Comparison of ENCODE assay signal across 31 mouse cellular contexts in the genomic region with DNA sequence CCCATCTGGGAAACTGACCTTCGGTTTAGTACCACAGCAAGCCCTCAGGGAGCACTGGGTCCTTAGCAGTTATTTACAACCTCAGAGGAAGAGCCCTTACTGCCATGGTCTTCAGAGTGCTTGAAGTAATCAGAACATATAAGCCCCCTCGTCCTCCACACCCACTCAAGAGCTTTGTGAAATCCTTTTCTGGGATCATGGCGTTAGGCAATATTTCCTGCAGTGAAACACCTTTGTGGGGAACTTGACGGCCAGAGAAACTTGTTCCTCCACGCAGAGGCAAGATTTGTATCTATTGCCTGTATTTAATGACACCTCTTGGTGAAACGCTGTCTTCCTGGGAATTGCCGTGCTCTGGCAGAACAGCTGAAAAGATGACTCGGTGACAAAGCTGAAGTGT. TPM values are rescaled to one million over a fixed set of nuclear protein-coding genes. Genes with fewer than 3 reads are reported as not detected.
DNase-seq lines count a peak whose midpoint lies in the region; ATAC-seq and TF ChIP-seq lines count a peak whose summit lies in the region.
"Had no signal": no experiment of that assay in that cellular context is flagged by ENCODE, and none has a peak within 500 bp of the region (broad histone marks: within the 10 kb centered on the region; RNA-seq: fewer than 3 reads in every experiment).

No protein-coding gene starts in this region.

- H3K79me2 ChIP-seq in liver, adult 2 months (ENCODE audit: control insufficient read depth, insufficient read depth, low read length), result no peaks in the 10 kb centered on the region

- no peak for TF ChIP-seq CTCF in liver, adult 2 months (IDR thresholded peaks at IDR 0.05; ENCODE audit: low read depth, low read length)
- no peak for TF ChIP-seq CTCF in stomach, postnatal 0 days (IDR thresholded peaks at IDR 0.05; ENCODE audit: low read depth)
- no peak for TF ChIP-seq CTCF in gastrocnemius, adult 2 months (IDR thresholded peaks at IDR 0.05)

- no peak for TF ChIP-seq EP300 in stomach, postnatal 0 days (optimal IDR thresholded peaks at IDR 0.05)

- H3K27me3 ChIP-seq in embryonic facial prominence, embryonic 15.5 days, result no peaks in the 10 kb centered on the region
- H3K27me3 ChIP-seq in embryonic facial prominence, embryonic 10.5 days (replicated peaks; ENCODE audit: low read depth, poor library complexity, severe bottlenecking), result no peaks in the 10 kb centered on the region
- H3K27me3 ChIP-seq in liver, adult 2 months (ENCODE audit: control insufficient read depth, insufficient read depth, low read length), result no peaks in the 10 kb centered on the region
- H3K27me3 ChIP-seq in liver, embryonic 11.5 days (replicated peaks; ENCODE audit: control insufficient read depth, insufficient read depth, low read length), result no peaks in the 10 kb centered on the region; the same call in 1 of the 2 replicates
- H3K27me3 ChIP-seq in stomach, postnatal 0 days (ENCODE audit: control insufficient read depth, insufficient read depth, low read length), result no peaks in the 10 kb centered on the region
- H3K27me3 ChIP-seq: forebrain, embryonic 12.5 days; forebrain, embryonic 15.5 days had no signal

- no peak overlapping the region for H3K4me2 ChIP-seq in embryonic facial prominence, embryonic 15.5 days (replicated peaks)
- H3K4me2 ChIP-seq in liver, embryonic 11.5 days, result no peak overlapping the region
- H3K4me2 ChIP-seq in stomach, postnatal 0 days (replicated peaks; ENCODE audit: low read depth), result no peak overlapping the region
- H3K4me2 ChIP-seq: forebrain, embryonic 12.5 days; forebrain, embryonic 15.5 days; heart, embryonic 13.5 days; hindbrain, embryonic 14.5 days had no signal

- intact Hi-C loops in gastrocnemius, adult 2 months (cut with DNase I), result no loop called here

- no peak for ATAC-seq in embryonic facial prominence, embryonic 15.5 days (ENCODE audit: insufficient number of reproducible peaks, low FRiP score, low TSS enrichment, low read depth)
- no peak for ATAC-seq in liver, embryonic 11.5 days (replicated peaks; ENCODE audit: low FRiP score)
- no peak for ATAC-seq in stomach, postnatal 0 days (ENCODE audit: low FRiP score, low TSS enrichment)
- ATAC-seq: forebrain, embryonic 15.5 days; hindbrain, postnatal 0 days had no signal

- H3K36me3 ChIP-seq in embryonic facial prominence, embryonic 15.5 days, result no peaks in the 10 kb centered on the region
- H3K36me3 ChIP-seq in embryonic facial prominence, embryonic 10.5 days (replicated peaks), result no peaks in the 10 kb centered on the region
- H3K36me3 ChIP-seq in liver, adult 2 months (ENCODE audit: control insufficient read depth, insufficient read depth, low read length), result no peaks in the 10 kb centered on the region
- no peaks in the 10 kb centered on the region for H3K36me3 ChIP-seq in liver, embryonic 11.5 days (ENCODE audit: control insufficient read depth, insufficient read depth, low read length)
- no peaks in the 10 kb centered on the region for H3K36me3 ChIP-seq in stomach, postnatal 0 days (ENCODE audit: control insufficient read depth, insufficient read depth, low read length)
- H3K36me3 ChIP-seq: forebrain, embryonic 12.5 days; forebrain, embryonic 15.5 days; heart, embryonic 13.5 days had no signal

- WGBS in embryonic facial prominence, embryonic 15.5 days, result 55% methylated on average over 8 of the region's 8 CpGs
- 78% methylated on average over 8 of the region's 8 CpGs for WGBS in embryonic facial prominence, embryonic 10.5 days
- WGBS in liver, adult 2 months, result 68% methylated on average over 8 of the region's 8 CpGs
- 68% methylated on average over 8 of the region's 8 CpGs for WGBS in liver, embryonic 11.5 days
- 56% methylated on average over 8 of the region's 8 CpGs for WGBS in stomach, postnatal 0 days

- no peak for DNase-seq in embryonic facial prominence, embryonic 10.5 days (ENCODE audit: low spot score)
- DNase-seq in liver, adult 2 months (ENCODE audit: extremely low read depth, low read depth, low spot score), result no peak
- DNase-seq in liver, embryonic 11.5 days (ENCODE audit: low spot score), result no peak
- peak; percentile 94 for DNase-seq in fat pad, adult 2 months (ENCODE audit: extremely low read depth, low read depth, low spot score)
- no peak for DNase-seq in stomach, postnatal 0 days (ENCODE audit: low spot score)
- DNase-seq in gastrocnemius, adult 2 months, result no peak
- DNase-seq: adrenal gland, postnatal 25 days; B cell, adult 2 months; cerebellum, adult 11-12 months; cerebellum, adult 8-10 months; cerebellum, postnatal 10 days; cerebellum, postnatal 36 days; embryo, embryonic 11 days; gastrocnemius, postnatal 10 days; gastrocnemius, postnatal 36 days; heart, adult 18-20 months; heart, postnatal 14 days; heart, postnatal 4 days had no signal

- H3K9ac ChIP-seq in embryonic facial prominence, embryonic 15.5 days, result no peak overlapping the region
- peak overlapping the region; percentile 14; the same call in 1 of the 2 replicates for H3K9ac ChIP-seq in liver, adult 2 months (ENCODE audit: low read depth, low read length)
- H3K9ac ChIP-seq in liver, embryonic 11.5 days (ENCODE audit: low read depth, low read length), result no peak overlapping the region
- no peak overlapping the region for H3K9ac ChIP-seq in stomach, postnatal 0 days (ENCODE audit: low read length)
- H3K9ac ChIP-seq: forebrain, embryonic 12.5 days; forebrain, embryonic 15.5 days; heart, embryonic 13.5 days; hindbrain, embryonic 14.5 days had no signal

- H3K4me3 ChIP-seq in embryonic facial prominence, embryonic 15.5 days (replicated peaks), result no peak overlapping the region
- H3K4me3 ChIP-seq in embryonic facial prominence, embryonic 10.5 days, result no peak overlapping the region
- H3K4me3 ChIP-seq in liver, adult 2 months (ENCODE audit: insufficient read depth, low read depth, low read length), result no peak overlapping the region
- no peak overlapping the region for H3K4me3 ChIP-seq in liver, embryonic 11.5 days (ENCODE audit: low read depth, low read length)
- H3K4me3 ChIP-seq in stomach, postnatal 0 days (ENCODE audit: low read depth, low read length), result no peak overlapping the region
- H3K4me3 ChIP-seq in gastrocnemius, adult 2 months, result no peak overlapping the region
- H3K4me3 ChIP-seq: forebrain, embryonic 12.5 days; forebrain, embryonic 15.5 days; heart, embryonic 13.5 days had no signal

- H3K27ac ChIP-seq in embryonic facial prominence, embryonic 15.5 days (replicated peaks), result peak overlapping the region; percentile 3
- no peak overlapping the region for H3K27ac ChIP-seq in embryonic facial prominence, embryonic 10.5 days (replicated peaks)
- H3K27ac ChIP-seq in liver, adult 2 months (replicated peaks; ENCODE audit: insufficient read depth, low read depth, low read length), result peak overlapping the region; percentile 84
- no peak overlapping the region for H3K27ac ChIP-seq in liver, embryonic 11.5 days (ENCODE audit: low read depth, low read length)
- peak overlapping the region; percentile 58; the same call in 1 of the 2 replicates for H3K27ac ChIP-seq in stomach, postnatal 0 days (replicated peaks)
- H3K27ac ChIP-seq in gastrocnemius, adult 2 months, result no peak overlapping the region
- H3K27ac ChIP-seq: forebrain, embryonic 12.5 days; forebrain, embryonic 15.5 days; heart, embryonic 13.5 days; hindbrain, embryonic 14.5 days; hindbrain, postnatal 0 days had no signal

- no peak for TF ChIP-seq POLR2A in liver, adult 2 months (IDR thresholded peaks at IDR 0.05; ENCODE audit: extremely low read depth, insufficient read depth, low read length)

- no peaks in the 10 kb centered on the region for H3K9me3 ChIP-seq in embryonic facial prominence, embryonic 15.5 days (replicated peaks)
- no peaks in the 10 kb centered on the region for H3K9me3 ChIP-seq in embryonic facial prominence, embryonic 10.5 days
- H3K9me3 ChIP-seq in liver, embryonic 11.5 days (ENCODE audit: control insufficient read depth, low read length), result no peaks in the 10 kb centered on the region
- H3K9me3 ChIP-seq in stomach, postnatal 0 days (ENCODE audit: control insufficient read depth, low read length), result no peaks in the 10 kb centered on the region
- H3K9me3 ChIP-seq: forebrain, embryonic 12.5 days; forebrain, embryonic 15.5 days had no signal

- no peaks in the 10 kb centered on the region for H3K4me1 ChIP-seq in embryonic facial prominence, embryonic 15.5 days
- peaks cover 12% of the 10 kb centered on the region for H3K4me1 ChIP-seq in embryonic facial prominence, embryonic 10.5 days
- peaks cover 27% of the 10 kb centered on the region for H3K4me1 ChIP-seq in liver, adult 2 months (ENCODE audit: control insufficient read depth, insufficient read depth, low read length)
- H3K4me1 ChIP-seq in liver, embryonic 11.5 days (replicated peaks; ENCODE audit: control insufficient read depth, insufficient read depth, low read length), result no peaks in the 10 kb centered on the region
- H3K4me1 ChIP-seq in stomach, postnatal 0 days (replicated peaks; ENCODE audit: control insufficient read depth, insufficient read depth), result no peaks in the 10 kb centered on the region
- H3K4me1 ChIP-seq: forebrain, embryonic 12.5 days; forebrain, embryonic 15.5 days had no signal

RNA-seq across cellular contexts. Expression of a gene that starts 9.9 kb away (rescaled TPM):
- polyA plus RNA-seq in embryonic facial prominence, embryonic 15.5 days (2015; fragmentation: Nextera tagmentation; extraction: Ambion mirVana), result not detected in 2 replicates
- not detected in 2 replicates for polyA plus RNA-seq in embryonic facial prominence, embryonic 10.5 days (2016; fragmentation: Nextera tagmentation; extraction: Ambion mirVana)
- 86.4 and 128 TPM in 2 replicates for total RNA-seq in liver, adult 2 months (2014; rRNA removed)
- polyA plus RNA-seq in liver, adult 2 months (2012; rRNA removed), result 292 and 305 TPM in 2 replicates
- polyA plus RNA-seq in liver, embryonic 11.5 days (2014; fragmentation: Nextera tagmentation; extraction: Ambion mirVana), result not detected in 2 replicates
- polyA plus RNA-seq in stomach, postnatal 0 days (2015; fragmentation: Nextera tagmentation; extraction: Ambion mirVana), result 0.85 and 1.2 TPM in 2 replicates
- not detected for total RNA-seq in gastrocnemius, adult 2 months (2021)
- total RNA-seq: gastrocnemius, postnatal 10 days; gastrocnemius, postnatal 36 days; heart, adult 18-20 months; heart, postnatal 4 days; hindbrain, postnatal 0 days; MEL had no signal
- polyA plus RNA-seq: brain, embryonic 14.5 days; CD4-positive, CD25-positive, alpha-beta regulatory T cell, adult 4 months; cortical plate, adult 2 months; embryonic facial prominence, embryonic 11.5 days; forebrain, embryonic 12.5 days; forebrain, embryonic 15.5 days; heart, embryonic 13.5 days; hindbrain, embryonic 11.5 days; hindbrain, embryonic 14.5 days; hindbrain, postnatal 0 days; intestine, embryonic 14.5 days had no signal

RNA-seq across cellular contexts. Expression of a gene that starts 24.8 kb away (rescaled TPM):
- 4.1 and 4.7 TPM in 2 replicates for polyA plus RNA-seq in embryonic facial prominence, embryonic 15.5 days (2015; fragmentation: Nextera tagmentation; extraction: Ambion mirVana)
- polyA plus RNA-seq in embryonic facial prominence, embryonic 10.5 days (2016; fragmentation: Nextera tagmentation; extraction: Ambion mirVana), result 0.37 and 0.53 TPM in 2 replicates
- 0.74 and 4.0 TPM in 2 replicates for total RNA-seq in liver, adult 2 months (2014; rRNA removed)
- polyA plus RNA-seq in liver, adult 2 months (2012; rRNA removed), result 2.3 and 4.4 TPM in 2 replicates
- polyA plus RNA-seq in liver, embryonic 11.5 days (2014; fragmentation: Nextera tagmentation; extraction: Ambion mirVana), result 0.18 and 0.21 TPM in 2 replicates
- 2.7 and 2.8 TPM in 2 replicates for polyA plus RNA-seq in stomach, postnatal 0 days (2015; fragmentation: Nextera tagmentation; extraction: Ambion mirVana)
- 1 to 10 TPM in 1 of 2 experiments, under 1 TPM in 1; 0.97 to 1.6 TPM for total RNA-seq in gastrocnemius, adult 2 months (2021)

RNA-seq across cellular contexts. Expression of a gene that starts 27.8 kb away (rescaled TPM):
- 0.42 and 0.67 TPM in 2 replicates for polyA plus RNA-seq in embryonic facial prominence, embryonic 15.5 days (2015; fragmentation: Nextera tagmentation; extraction: Ambion mirVana)
- polyA plus RNA-seq in embryonic facial prominence, embryonic 10.5 days (2016; fragmentation: Nextera tagmentation; extraction: Ambion mirVana), result 0.18 and 0.52 TPM in 2 replicates
- total RNA-seq in liver, adult 2 months (2014; rRNA removed), result 1.6 and 2.3 TPM in 2 replicates
- 1.4 and 2.4 TPM in 2 replicates for polyA plus RNA-seq in liver, adult 2 months (2012; rRNA removed)
- 0.19 and 0.21 TPM in 2 replicates for polyA plus RNA-seq in liver, embryonic 11.5 days (2014; fragmentation: Nextera tagmentation; extraction: Ambion mirVana)
- polyA plus RNA-seq in stomach, postnatal 0 days (2015; fragmentation: Nextera tagmentation; extraction: Ambion mirVana), result 0.28 and 0.35 TPM in 2 replicates
- 1 to 10 TPM; 1.2 to 3.6 TPM for total RNA-seq in gastrocnemius, adult 2 months (2021)
- total RNA-seq: MEL had no signal
- polyA plus RNA-seq: CD4-positive, CD25-positive, alpha-beta regulatory T cell, adult 4 months had no signal

Comparison
In these comparisons a context has a peak if more than half of its experiments do, and no peak if none do; other contexts are left out.
1. H3K27ac ChIP-seq: peak in embryonic facial prominence, embryonic 15.5 days (single experiment), liver, adult 2 months (single experiment) and stomach, postnatal 0 days (single experiment); none in embryonic facial prominence, embryonic 10.5 days (single experiment), liver, embryonic 11.5 days (single experiment) and gastrocnemius, adult 2 months (single experiment).
2. RNA of a gene that starts 9.9 kb away (polyA plus RNA-seq): 292 to 305 TPM in liver, adult 2 months; 0.85 to 1.2 TPM in stomach, postnatal 0 days, not detected in liver, embryonic 11.5 days, not detected in embryonic facial prominence, embryonic 15.5 days and not detected in embryonic facial prominence, embryonic 10.5 days; every median in the first group is over 100 times any median in the second.